Mouse (Mus musculus) right cerebral cortex, postnatal 14 days (tissue): ENCODE data around the gene Paf1.
A peak's percentile ranks its signal among the peaks of the same experiment; 100 is the strongest.

Experiments used
- DNase-seq: peaks from one replicate; pipeline ENCODE4 v3.0.0; 2022

The Paf1 gene

GRCm38 (mm10) chr7:28392429-28393271, at the start of gene Paf1, which contains the start of gene Med29:
Paf1 (plus strand) TSS chr7:28392951.
Med29 (minus strand) TSS chr7:28392708.
- peak; percentile 92 for DNase-seq

GRCm38 (mm10) chr7:28344637-28345036, 48.1 kb upstream of the Paf1 start:
- DNase-seq, result peak; percentile 67

- no peak for DNase-seq
Observed at GRCm38 (mm10) chr7:28347746-28348145, 45.0 kb upstream of the Paf1 start.

GRCm38 (mm10) chr7:28348601-28349000, 44.1 kb upstream of the Paf1 start:
- DNase-seq, result no peak

- DNase-seq, result peak; percentile 99
Observed at GRCm38 (mm10) chr7:28350155-28350883, 42.4 kb upstream of the Paf1 start, which contains the start of gene Rps16. Rps16 (plus strand) TSS chr7:28350652.

GRCm38 (mm10) chr7:28351676-28352191, 41.0 kb upstream of the Paf1 start:
- no peak for DNase-seq

GRCm38 (mm10) chr7:28353267-28353666, 39.5 kb upstream of the Paf1 start:
- no peak for DNase-seq

- no peak for DNase-seq
Observed at GRCm38 (mm10) chr7:28354113-28354581, 38.6 kb upstream of the Paf1 start.

- no peak for DNase-seq
Observed at GRCm38 (mm10) chr7:28354596-28354995, 38.2 kb upstream of the Paf1 start.

- no peak for DNase-seq
Observed at GRCm38 (mm10) chr7:28355221-28355620, 37.5 kb upstream of the Paf1 start.

- DNase-seq, result no peak
Observed at GRCm38 (mm10) chr7:28356981-28357380, 35.8 kb upstream of the Paf1 start.

- DNase-seq, result no peak
Observed at GRCm38 (mm10) chr7:28357984-28358383, 34.8 kb upstream of the Paf1 start.

GRCm38 (mm10) chr7:28358431-28358830, 34.3 kb upstream of the Paf1 start:
- DNase-seq, result no peak

- no peak for DNase-seq
Observed at GRCm38 (mm10) chr7:28359854-28360253, 32.9 kb upstream of the Paf1 start.

GRCm38 (mm10) chr7:28360291-28360690, 32.5 kb upstream of the Paf1 start:
- no peak for DNase-seq

- no peak for DNase-seq
Observed at GRCm38 (mm10) chr7:28361647-28362341, 31.0 kb upstream of the Paf1 start.

GRCm38 (mm10) chr7:28362441-28363060, 30.2 kb upstream of the Paf1 start:
- no peak for DNase-seq

GRCm38 (mm10) chr7:28367663-28368275, 25.0 kb upstream of the Paf1 start:
- no peak for DNase-seq

GRCm38 (mm10) chr7:28368276-28368920, 24.4 kb upstream of the Paf1 start:
- no peak for DNase-seq

- DNase-seq, result no peak
Observed at GRCm38 (mm10) chr7:28370051-28370450, 22.7 kb upstream of the Paf1 start.

- DNase-seq, result no peak
Observed at GRCm38 (mm10) chr7:28370977-28371513, 21.7 kb upstream of the Paf1 start.
